Mouse (Mus musculus) G1E (cell line): Measurements from ENCODE around the gene Strn3. TPM values are rescaled to one million over a fixed set of nuclear protein-coding genes. Genes with fewer than 3 reads are reported as not detected.

Source experiments
- ATAC-seq: 2 replicates; pipeline ENCODE4 v1.8.0; 2016; ENCODE audit warnings: mild to moderate bottlenecking; ENCODE audit not compliant: insufficient number of reproducible peaks, poor library complexity, low FRiP score, severe bottlenecking; ENCODE audit errors: extremely low read depth
- DNase-seq: peaks from one replicate; pipeline ENCODE4 v3.0.0; 2012; ENCODE audit warnings: low spot score
- H3K27me3 ChIP-seq: 2 replicates; pipeline ENCODE4 v1.6.1; 2012; ENCODE audit warnings: mild to moderate bottlenecking, low read length, inconsistent platforms; ENCODE audit not compliant: insufficient read depth
- H3K36me3 ChIP-seq: replicated peaks from 2 replicates; pipeline ENCODE3; 2012; ENCODE audit warnings: mild to moderate bottlenecking, inconsistent platforms
- H3K4me1 ChIP-seq: 2 replicates; pipeline ENCODE4 v1.6.1; 2012; ENCODE audit warnings: low read depth, low read length, inconsistent platforms, mixed read lengths; ENCODE audit not compliant: insufficient read depth
- H3K4me3 ChIP-seq: 2 replicates; pipeline ENCODE4 v1.5.1; 2012; ENCODE audit warnings: low read depth, mild to moderate bottlenecking, inconsistent platforms, low read length, moderate library complexity, mixed read lengths
- H3K9me3 ChIP-seq: replicated peaks from 2 replicates; pipeline ENCODE4 v1.6.1; 2012; ENCODE audit warnings: inconsistent platforms
- CTCF ChIP-seq: IDR thresholded peaks from 2 replicates; pipeline ENCODE4 v1.5.1; 2012; ENCODE audit warnings: low read depth, low read length, inconsistent platforms, mixed read lengths
- GATA1 ChIP-seq: IDR thresholded peaks from 2 replicates; pipeline ENCODE4 v1.6.1; 2012; ENCODE audit warnings: borderline replicate concordance, low read length, inconsistent platforms, mixed read lengths
- GATA2 ChIP-seq: IDR thresholded peaks from 2 replicates; pipeline ENCODE4 v1.6.1; 2012; ENCODE audit warnings: low read depth, low read length, inconsistent platforms, borderline replicate concordance
- POLR2AphosphoS5 ChIP-seq: IDR thresholded peaks from 2 replicates; pipeline ENCODE4 v1.6.1; 2012; ENCODE audit warnings: low read depth, low read length, inconsistent platforms; ENCODE audit not compliant: insufficient replicate concordance
- TAL1 ChIP-seq: conservative IDR thresholded peaks from 2 replicates; pipeline ENCODE4 v1.6.1; 2012; ENCODE audit warnings: low read depth, low read length, inconsistent platforms, mixed read lengths
- polyA plus RNA-seq: library from polyadenylated mRNA; stranded (reverse); fragments of >175 nt; gene quantifications from 2 replicates; pipeline ENCODE4 v1.2.3, GENCODE M21; 2012
- total RNA-seq, 2 experiments: library from RNA; stranded (forward) in 1 of 2; stranded (reverse) in 1 of 2; fragments of 200-1000 nt in 1 of 2; fragments of >200 nt in 1 of 2; fragmentation: Nextera tagmentation in 1 of 2; gene quantifications; 2 replicates each; pipeline ENCODE4 v1.2.3; 2014 to 2017

Strn3 gene
- total and polyA plus RNA-seq, 3 experiments = 20.0 to 102 (median 93.1) TPM

DNA sequence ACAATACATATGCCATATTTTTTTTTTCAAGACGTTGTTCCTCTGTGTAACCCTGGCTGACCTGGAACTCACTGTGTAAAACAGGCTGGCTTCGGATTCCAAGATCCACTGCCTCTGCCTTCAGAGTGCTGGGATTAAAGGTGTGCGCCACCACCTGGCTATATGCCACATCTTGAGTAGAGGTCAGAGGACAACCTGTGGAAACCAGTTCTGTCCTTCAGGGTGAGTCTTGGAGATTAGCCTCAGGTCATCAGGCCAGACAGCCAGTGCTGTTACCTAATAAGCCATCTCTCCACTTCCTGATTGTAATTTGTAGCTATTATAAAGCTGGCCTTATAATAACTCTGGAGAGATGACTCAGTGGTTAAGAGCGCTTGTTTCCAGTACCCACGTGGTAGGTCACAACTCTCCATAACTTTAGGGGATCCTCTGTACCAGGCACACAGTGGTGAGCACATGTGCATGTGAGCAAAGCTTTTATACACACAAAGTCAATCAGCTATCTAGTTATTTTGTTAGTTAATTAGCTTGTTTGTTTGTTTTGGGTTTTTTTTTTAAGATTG is 15.1 kb upstream of the Strn3 start:
- peaks cover 3% of the 10 kb centered on the region; the same call in 1 of the 2 replicates for H3K9me3 ChIP-seq
- DNase-seq (no peak), ATAC-seq (no peak)
- H3K4me1 ChIP-seq = peaks cover 25% of the 10 kb centered on the region
- H3K36me3 ChIP-seq = peaks cover 2% of the 10 kb centered on the region
- TF ChIP-seq GATA1 (no peak), TAL1 (no peak), GATA2 (no peak), CTCF (no peak), POLR2AphosphoS5 (no peak)
- no peaks in the 10 kb centered on the region; the same call in 1 of the 2 replicates for H3K27me3 ChIP-seq
- H3K4me3 ChIP-seq = no peak overlapping the region

DNA sequence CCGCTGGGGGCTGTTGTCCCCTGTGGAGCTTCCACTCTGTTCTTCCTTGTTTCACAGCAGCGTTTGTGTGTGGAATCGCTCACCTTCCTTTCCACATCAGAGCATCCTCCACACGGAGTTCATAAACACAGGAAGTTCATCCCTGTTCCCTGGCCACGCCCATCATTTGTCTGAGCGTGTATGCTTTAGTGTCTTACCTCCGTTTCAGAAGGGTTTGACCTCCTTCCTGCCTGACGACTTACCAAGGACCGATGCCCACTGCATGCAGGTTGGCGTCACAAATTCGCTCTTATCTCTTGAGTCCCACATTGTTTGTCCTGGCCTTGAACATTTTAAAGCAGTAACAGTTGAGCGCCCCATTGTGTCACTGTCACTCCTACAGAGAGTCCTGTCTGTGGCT is 14.1 kb upstream of the Strn3 start:
- H3K4me1 ChIP-seq = peaks cover 25% of the 10 kb centered on the region
- H3K36me3 ChIP-seq = peaks cover 2% of the 10 kb centered on the region
- peak; percentile 46 for ATAC-seq

DNA sequence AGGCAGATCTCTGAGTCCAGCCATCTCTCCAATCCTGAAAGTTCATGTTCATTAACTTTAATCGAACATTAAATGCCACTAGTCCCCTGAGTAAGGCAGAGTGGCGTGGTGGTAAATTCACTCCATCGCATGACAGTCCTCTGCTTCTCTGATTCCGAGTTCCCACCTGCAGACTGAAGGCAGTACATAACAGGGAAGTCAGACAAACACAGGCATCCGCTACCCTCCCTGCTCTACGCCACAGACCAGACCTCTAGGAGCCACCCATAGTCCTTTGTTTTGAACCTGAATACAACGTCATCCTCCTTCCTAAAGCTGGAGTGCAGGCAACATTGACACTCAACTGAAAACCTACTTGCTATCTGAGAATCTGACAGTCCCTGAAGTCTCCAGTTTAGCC is 12.9 kb upstream of the Strn3 start:
- TF ChIP-seq GATA2 (no peak), GATA1 (no peak), POLR2AphosphoS5 (no peak), CTCF (no peak), TAL1 (no peak)
- DNase-seq (no peak), ATAC-seq (no peak)
- peaks cover 2% of the 10 kb centered on the region for H3K36me3 ChIP-seq
- peaks cover 4% of the 10 kb centered on the region; the same call in 1 of the 2 replicates for H3K9me3 ChIP-seq
- H3K27me3 ChIP-seq = no peaks in the 10 kb centered on the region; the same call in 1 of the 2 replicates
- peaks cover 29% of the 10 kb centered on the region for H3K4me1 ChIP-seq
- H3K4me3 ChIP-seq = no peak overlapping the region

More for the DNA sequence above, 14.1 kb upstream of the Strn3 start:
- no peak for TF ChIP-seq GATA1
- TF ChIP-seq POLR2AphosphoS5 = no peak
- no peak for TF ChIP-seq TAL1
- TF ChIP-seq GATA2 = no peak
- TF ChIP-seq CTCF = no peak
- Histone ChIP-seq H3K9me3 (peaks cover 4% of the 10 kb centered on the region; the same call in 1 of the 2 replicates), H3K27me3 (no peaks in the 10 kb centered on the region; the same call in 1 of the 2 replicates), H3K4me3 (no peak overlapping the region)
- DNase-seq = no peak

DNA sequence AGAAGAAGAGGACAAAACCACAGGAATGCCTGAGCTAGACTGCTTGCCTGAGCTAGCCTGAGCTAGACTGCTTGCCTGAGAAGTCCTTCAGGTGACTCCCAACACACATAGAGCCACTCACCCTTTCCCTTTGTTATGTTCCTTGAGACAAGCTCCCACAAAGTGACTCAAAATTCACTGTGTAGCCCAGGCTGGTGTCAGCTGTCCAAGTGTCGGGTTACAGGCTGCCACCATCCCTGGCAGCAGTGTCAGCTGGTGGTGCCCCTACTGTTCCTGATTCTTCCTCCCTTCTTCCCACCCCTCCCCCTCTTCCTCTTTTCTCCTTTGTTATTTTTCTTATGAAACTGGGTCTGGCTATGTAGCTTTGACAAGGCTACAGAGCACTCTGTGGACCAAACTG is 12.2 kb upstream of the Strn3 start:
- H3K27me3 ChIP-seq = no peaks in the 10 kb centered on the region; the same call in 1 of the 2 replicates
- H3K4me3 ChIP-seq = no peak overlapping the region
- peaks cover 3% of the 10 kb centered on the region for H3K36me3 ChIP-seq
- DNase-seq = no peak
- ATAC-seq = no peak
- H3K4me1 ChIP-seq = peaks cover 29% of the 10 kb centered on the region
- peaks cover 8% of the 10 kb centered on the region; the same call in 1 of the 2 replicates for H3K9me3 ChIP-seq
- TF ChIP-seq GATA2 (no peak), TAL1 (no peak), GATA1 (no peak), POLR2AphosphoS5 (no peak), CTCF (no peak)

DNA sequence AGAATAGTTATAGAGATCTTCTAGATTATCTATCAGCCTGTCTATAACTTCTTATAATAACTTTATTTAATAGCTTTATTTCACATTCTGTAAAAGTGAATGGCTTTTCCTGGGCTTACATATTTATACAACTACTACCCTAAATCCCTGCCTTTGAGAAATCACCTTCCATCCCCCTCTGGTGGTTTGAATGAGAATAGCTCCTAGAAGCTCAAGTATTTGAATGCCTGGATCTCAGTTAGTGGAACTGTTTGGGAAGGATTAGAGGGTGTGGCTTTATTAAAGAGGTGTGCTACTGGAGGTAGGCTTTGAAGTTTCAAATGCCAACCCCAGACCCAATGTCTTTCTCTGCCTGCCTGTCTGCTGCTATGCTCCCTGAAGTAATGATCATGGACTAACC is 10.0 kb upstream of the Strn3 start:
- peaks cover 27% of the 10 kb centered on the region for H3K4me1 ChIP-seq
- DNase-seq (no peak), ATAC-seq (no peak)
- no peak overlapping the region for H3K4me3 ChIP-seq
- no peaks in the 10 kb centered on the region; the same call in 1 of the 2 replicates for H3K27me3 ChIP-seq
- peaks cover 9% of the 10 kb centered on the region; the same call in 1 of the 2 replicates for H3K9me3 ChIP-seq
- peaks cover 6% of the 10 kb centered on the region for H3K36me3 ChIP-seq
- TF ChIP-seq TAL1 = no peak
- no peak for TF ChIP-seq POLR2AphosphoS5
- TF ChIP-seq CTCF = no peak
- TF ChIP-seq GATA2 = no peak
- no peak for TF ChIP-seq GATA1

DNA sequence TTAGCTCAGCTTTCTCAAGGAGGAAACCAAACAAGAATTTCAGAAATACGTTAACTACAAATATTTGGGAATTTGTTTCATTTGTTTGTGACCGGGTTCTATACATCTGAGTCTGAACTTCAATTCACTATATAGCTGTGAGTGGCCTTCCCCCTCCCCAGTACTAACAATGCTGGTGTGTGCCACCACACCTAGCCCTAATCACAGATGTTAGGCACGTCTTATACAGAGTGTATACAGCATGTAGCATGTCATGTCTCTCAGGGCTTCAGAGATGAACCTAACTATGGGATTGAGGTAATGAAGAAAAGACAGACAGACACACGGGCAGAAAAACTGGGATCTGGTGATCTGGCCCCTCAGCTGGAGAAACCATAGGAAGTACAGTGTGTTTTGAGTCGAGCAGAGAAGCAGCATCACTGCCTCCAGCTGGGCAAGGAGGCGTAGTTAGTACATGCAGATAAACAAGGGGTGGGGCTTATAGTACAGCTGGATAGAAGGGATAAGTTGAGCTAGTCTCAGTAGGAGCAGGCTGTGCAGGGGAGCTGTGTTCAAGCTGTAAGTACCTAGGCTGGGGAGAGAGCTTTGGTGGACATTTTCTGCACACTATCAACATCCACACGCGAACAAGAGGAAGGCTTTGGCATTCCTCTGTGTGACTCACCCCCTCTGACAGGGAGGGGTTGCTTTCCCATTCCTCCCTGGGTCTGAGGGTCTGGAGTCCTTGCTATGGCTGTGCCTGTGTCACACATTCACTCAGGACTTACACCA is 8.1 kb upstream of the Strn3 start:
- H3K4me3 ChIP-seq = no peak overlapping the region
- H3K9me3 ChIP-seq = peaks cover 9% of the 10 kb centered on the region; the same call in 1 of the 2 replicates
- DNase-seq (peak; percentile 19), ATAC-seq (peak; percentile 83)
- no peaks in the 10 kb centered on the region for H3K27me3 ChIP-seq
- H3K4me1 ChIP-seq = peaks cover 26% of the 10 kb centered on the region
- TF ChIP-seq TAL1 = peak; percentile 19; the same call in 1 of the 2 replicates
- TF ChIP-seq GATA1 = no peak
- peaks cover 5% of the 10 kb centered on the region for H3K36me3 ChIP-seq
